Mouse (Mus musculus) bone marrow macrophage, adult 2 months (primary cell): ENCODE measurements around the gene Mas1. TPM values are rescaled to one million over a fixed set of nuclear protein-coding genes. Genes with fewer than 3 reads are reported as not detected.

Experiments used
- H3K27ac ChIP-seq: 2 replicates; pipeline ENCODE4 v1.5.1; 2012; ENCODE audit warnings: low read depth, low read length; ENCODE audit not compliant: insufficient read depth
- H3K4me1 ChIP-seq: 2 replicates; pipeline ENCODE4 v1.6.1; 2012; ENCODE audit warnings: low read length; ENCODE audit not compliant: control insufficient read depth, insufficient read depth
- H3K4me3 ChIP-seq: 2 replicates; pipeline ENCODE4 v1.5.1; 2012; ENCODE audit warnings: mild to moderate bottlenecking, low read length, moderate library complexity; ENCODE audit not compliant: insufficient read depth
- CTCF ChIP-seq: IDR thresholded peaks from 2 replicates; pipeline ENCODE4 v1.5.1; 2012; ENCODE audit warnings: low read depth, mild to moderate bottlenecking, low read length, moderate library complexity
- POLR2A ChIP-seq: IDR thresholded peaks from 2 replicates; pipeline ENCODE4 v1.6.1; 2012; ENCODE audit warnings: mild to moderate bottlenecking, low read depth, low read length, borderline replicate concordance
- polyA plus RNA-seq: library from polyadenylated mRNA; stranded (reverse); fragments of >200 nt; gene quantifications from 2 replicates; pipeline ENCODE4 v1.2.4, GENCODE M21; 2012; ENCODE audit not compliant: missing spikeins, insufficient read depth, insufficient read length

The Mas1 gene
- polyA plus RNA-seq, result not detected in 2 replicates

DNA sequence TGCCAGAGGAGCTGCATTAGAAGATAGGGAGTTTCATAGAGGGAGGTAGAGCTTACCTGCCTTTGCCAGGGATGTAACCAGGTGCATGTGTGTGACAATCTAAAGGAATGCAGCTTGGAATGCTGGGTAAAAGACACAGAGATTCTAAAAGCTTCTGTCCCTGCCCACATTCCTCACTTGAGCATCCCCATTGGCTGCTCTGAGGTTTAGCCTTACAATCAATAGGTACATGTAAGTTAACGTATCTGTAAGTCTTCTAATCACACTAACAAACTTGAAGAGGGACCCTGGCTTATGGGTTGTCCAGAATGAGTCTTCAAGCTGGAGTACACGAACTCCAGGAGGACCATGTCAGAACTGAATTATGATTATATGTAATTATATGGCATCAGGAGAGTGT is at the start of gene Mas1:
Mas1 (minus strand) TSS at position 101 of the 400 bp plus-strand sequence.
- Histone ChIP-seq H3K4me3 (no peak within 1 kb of the TSS), H3K4me1 (no peaks in the 10 kb centered on the region)

DNA sequence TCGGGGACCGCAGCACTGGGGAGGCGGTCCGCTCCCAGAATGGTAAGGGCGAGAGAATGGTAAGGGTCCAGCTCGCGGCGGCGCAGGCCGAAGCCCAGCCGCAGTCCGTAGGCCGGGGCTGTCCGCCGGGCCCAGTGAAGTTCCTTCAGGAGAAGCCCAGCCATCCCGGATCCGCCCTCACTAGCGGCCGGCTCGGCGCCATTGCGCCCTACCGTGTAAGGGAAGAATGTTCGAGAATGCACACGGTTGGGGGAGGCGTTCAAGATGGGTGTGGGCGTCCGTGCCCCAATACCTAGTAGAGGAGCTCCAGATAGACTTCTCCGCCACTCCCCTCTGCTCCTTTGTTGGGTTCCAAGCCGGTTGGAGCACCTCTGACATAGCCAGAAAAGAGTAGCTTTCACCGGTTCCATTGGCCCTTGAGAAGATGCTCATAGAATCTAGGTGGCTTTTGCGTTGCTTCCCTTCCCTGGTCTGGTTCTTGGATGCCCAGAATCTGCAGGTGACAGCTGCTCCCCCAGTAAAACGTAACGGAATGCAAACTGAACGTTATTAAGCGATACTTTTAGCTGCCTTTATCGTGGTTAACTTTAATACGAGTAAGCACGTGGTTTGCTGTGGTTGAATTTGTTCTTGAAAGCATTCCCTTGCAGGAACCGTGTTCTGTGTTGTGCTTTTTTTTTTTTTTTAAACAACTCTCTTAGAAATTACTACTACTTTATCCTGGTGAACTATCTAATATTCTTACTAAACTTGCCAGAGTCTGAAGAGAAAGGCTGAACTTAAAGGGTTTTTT is 48.8 kb upstream of the Mas1 start:
- no peak for TF ChIP-seq CTCF
- no peak for TF ChIP-seq POLR2A
- Histone ChIP-seq H3K4me3 (peak overlapping the region; percentile 97), H3K4me1 (peaks cover 8% of the 10 kb centered on the region), H3K27ac (peak overlapping the region; percentile 83)

More for the DNA sequence above, at the start of gene Mas1:
- TF ChIP-seq CTCF (no peak), POLR2A (no peak)
- no peak within 1 kb of the TSS for H3K27ac ChIP-seq

DNA sequence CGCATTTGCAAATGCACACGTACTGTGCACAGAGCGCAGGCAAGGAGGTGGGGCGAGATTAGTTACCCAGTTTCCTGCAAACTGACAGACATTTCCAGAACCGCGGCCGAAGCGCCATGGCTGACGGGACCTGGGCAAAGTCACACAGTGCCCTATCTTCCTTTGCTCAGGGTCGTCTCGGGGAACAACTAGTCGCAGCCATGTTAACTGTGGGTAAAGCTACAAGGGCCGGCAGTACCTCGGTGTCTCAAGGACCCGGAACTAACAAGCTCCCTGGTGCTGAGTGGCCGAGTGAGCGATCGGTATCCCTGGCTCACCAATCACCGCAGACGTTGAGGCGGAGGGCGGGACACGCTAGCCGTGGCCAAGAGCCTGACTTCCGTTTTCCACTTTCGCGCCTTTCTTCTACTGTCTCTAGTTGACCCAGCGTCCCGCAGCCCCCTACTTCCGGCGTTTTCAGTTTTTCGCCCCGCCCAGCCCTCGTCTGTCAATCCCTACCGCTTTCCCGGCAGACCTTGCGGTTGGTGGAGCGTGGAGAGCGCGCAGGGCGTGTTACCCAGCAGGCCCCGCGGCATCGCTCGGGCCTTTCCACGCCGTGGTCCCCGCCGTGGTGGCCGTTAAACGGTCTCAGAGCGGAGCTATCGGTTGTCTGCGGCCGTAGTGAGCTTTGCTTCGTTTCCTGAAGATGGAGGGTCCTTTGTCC is 48.1 kb upstream of the Mas1 start, which contains the start of gene Mrpl18:
Mrpl18 (minus strand) TSS at position 465 of the 703 bp plus-strand sequence.
- Histone ChIP-seq H3K27ac (peak within 1 kb of the TSS; percentile 83), H3K4me3 (peak within 1 kb of the TSS; percentile 97), H3K4me1 (peaks cover 6% of the 10 kb centered on the region)
- no peak for TF ChIP-seq CTCF
- peak; percentile 76; the same call in 1 of the 2 replicates for TF ChIP-seq POLR2A

DNA sequence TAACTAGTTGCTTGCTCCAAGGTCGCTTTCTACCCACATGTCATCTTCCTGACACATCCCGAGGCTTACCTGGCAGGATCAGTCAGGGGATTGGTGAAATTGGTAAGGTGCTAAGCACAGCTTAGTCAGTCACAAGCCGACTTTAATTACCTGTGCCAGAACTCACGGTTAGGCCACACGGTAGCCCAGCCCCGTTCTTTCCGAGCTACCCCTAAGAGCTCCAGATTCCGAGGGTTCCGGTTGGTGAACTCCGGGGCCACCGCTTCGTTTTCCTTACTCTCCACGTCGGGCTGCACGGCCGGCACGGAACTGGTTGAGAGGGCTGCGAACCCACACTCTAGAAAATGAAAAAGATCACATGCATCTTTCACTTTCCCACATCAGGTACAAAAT is 47.5 kb upstream of the Mas1 start, which contains the start of gene Tcp1:
Tcp1 (plus strand) TSS at position 214 of the 393 bp plus-strand sequence.
- Histone ChIP-seq H3K27ac (peak within 1 kb of the TSS; percentile 83), H3K4me1 (peaks cover 6% of the 10 kb centered on the region), H3K4me3 (peak within 1 kb of the TSS; percentile 97)
- TF ChIP-seq POLR2A, result no peak
- TF ChIP-seq CTCF, result no peak

DNA sequence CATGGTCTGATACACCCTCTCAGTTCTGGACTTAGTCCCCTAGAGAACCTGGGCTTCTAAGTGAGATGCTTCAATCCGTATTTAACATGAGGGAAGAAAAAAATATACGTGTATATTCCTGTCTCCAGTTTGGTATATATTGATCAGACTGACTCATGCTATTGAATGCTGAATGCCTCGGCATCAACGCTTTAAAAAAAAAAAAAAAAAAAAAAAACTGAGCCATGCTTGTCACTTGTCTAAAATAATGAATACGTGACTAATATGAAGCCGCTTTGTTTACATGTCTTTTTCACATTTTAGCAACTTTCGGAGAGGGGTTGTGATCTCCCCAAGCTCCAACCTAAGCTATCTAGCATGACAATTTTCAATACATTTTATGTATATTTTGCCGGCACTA is 42.4 kb upstream of the Mas1 start:
- H3K4me1 ChIP-seq, result no peaks in the 10 kb centered on the region
- no peak overlapping the region for H3K27ac ChIP-seq
- TF ChIP-seq POLR2A, result no peak
- no peak for TF ChIP-seq CTCF
- H3K4me3 ChIP-seq, result no peak overlapping the region

DNA sequence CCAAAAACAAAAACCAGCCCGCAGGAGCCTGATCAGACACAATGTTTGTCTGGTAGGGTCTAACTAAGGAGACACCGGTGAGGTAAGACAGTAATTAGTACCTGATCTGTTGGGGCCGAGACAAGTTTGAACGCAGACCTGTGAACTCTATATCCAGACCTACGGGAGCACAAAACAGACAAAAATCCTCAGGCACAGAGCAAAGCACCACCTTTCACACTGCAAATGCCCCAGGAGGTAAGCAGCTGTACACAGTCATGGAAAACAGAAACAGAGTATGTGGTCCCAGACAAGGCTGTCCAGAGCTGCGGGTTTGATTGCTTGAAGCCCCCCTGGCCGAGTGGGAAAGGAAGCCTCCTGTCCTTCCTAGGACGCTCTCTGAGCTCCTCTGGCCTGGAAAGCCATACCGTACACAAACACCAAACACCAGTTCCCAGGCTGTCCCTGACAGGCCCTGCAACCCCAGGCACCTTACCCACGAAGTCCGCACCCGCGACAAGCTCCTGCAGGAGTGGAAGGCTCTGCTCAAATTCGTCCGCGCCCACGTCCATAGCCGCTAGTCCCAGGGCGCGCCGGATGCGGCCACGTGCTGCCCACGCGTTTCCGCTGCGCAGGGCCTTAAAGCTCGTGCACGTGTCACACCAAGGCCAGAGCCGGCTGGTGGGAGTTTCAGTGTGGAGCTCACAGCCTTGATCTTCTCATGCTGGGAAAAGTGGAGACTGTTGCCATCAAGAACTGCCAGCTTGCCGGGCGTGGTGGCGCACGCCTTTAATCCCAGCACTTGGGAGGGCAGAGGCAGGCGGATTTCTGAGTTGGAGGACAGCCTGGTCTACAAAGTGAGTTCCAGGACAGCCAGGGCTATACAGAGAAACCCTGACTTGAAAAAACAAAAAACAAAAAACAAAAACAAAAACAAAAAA is 41.7 kb upstream of the Mas1 start, which contains the start of gene Pnldc1:
Pnldc1 (minus strand) TSS at position 870 of the 920 bp plus-strand sequence.
- H3K27ac ChIP-seq, result no peak within 1 kb of the TSS
- H3K4me3 ChIP-seq, result no peak within 1 kb of the TSS
- no peaks in the 10 kb centered on the region for H3K4me1 ChIP-seq
- TF ChIP-seq POLR2A (no peak), CTCF (no peak)

DNA sequence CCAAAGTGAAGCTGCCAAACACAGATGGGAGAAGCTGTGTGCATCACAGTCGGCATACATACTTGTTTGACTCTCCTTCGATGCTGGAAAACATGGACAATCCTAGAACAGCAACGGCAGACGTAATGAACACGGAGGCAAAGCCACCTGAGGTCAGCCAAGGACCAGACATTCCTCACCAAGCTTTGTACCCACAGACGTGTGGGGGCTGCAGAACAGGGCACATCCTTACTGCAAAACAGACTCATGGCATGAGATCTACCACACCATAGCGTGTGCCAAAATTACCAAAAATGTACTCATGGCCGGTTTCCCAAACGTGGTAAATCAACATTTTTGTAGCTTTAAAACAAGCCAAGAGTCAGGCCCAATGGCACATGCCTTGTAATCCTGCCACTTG is 38.5 kb upstream of the Mas1 start:
- Histone ChIP-seq H3K27ac (no peak overlapping the region), H3K4me3 (no peak overlapping the region), H3K4me1 (peaks cover 3% of the 10 kb centered on the region)
- no peak for TF ChIP-seq POLR2A
- no peak for TF ChIP-seq CTCF

DNA sequence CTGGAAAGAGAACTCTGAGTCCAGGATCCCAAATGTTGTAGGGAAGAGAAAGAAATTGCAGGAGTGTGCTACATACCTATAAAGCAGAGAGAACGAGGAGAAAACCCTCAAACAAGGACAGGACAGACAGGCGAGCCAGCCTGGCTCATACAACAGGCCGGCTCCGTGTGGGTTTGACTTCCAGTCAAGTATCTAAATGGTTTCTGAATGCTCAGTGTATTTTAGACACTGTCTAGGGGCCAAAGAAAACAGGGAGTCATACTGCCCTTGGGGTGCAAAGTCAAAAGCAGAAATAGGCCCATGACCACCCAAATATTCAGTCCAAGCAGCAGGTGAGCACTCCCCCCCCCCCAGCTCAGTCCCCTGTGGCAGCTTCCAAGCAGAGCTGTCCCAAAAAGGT is 37.9 kb upstream of the Mas1 start:
- no peak overlapping the region for H3K4me3 ChIP-seq
- H3K27ac ChIP-seq, result no peak overlapping the region
- peaks cover 3% of the 10 kb centered on the region for H3K4me1 ChIP-seq
- TF ChIP-seq CTCF, result no peak
- TF ChIP-seq POLR2A, result no peak

DNA sequence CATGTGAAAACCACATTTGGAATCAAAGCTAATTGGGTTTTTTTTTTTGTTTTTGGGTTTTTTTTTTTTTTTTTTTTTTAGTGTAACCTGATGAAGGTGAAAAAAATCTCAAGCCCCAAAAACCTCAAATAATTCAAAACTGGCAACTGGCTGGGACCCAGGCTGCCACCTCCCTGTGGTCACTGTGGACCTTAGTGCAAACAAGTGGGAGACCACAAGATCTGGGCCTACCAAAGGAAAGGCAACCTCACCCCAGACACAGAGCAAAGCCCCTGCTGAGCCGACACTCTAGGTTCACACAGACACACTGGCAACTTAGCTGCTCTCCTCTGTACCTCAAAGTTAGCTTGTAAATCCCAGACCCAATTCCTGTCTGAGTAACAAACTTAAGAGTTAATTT is 36.4 kb upstream of the Mas1 start:
- Histone ChIP-seq H3K4me1 (peaks cover 3% of the 10 kb centered on the region), H3K4me3 (no peak overlapping the region), H3K27ac (peak overlapping the region; percentile 46; the same call in 1 of the 2 replicates)
- no peak for TF ChIP-seq CTCF
- TF ChIP-seq POLR2A, result no peak
